Mouse (Mus musculus): ENCODE measurements around the gene Meaf6. TPM values are rescaled to one million over a fixed set of nuclear protein-coding genes. Genes with fewer than 3 reads are reported as not detected.
A peak's percentile ranks its signal among the peaks of the same experiment; 100 is the strongest.

Meaf6 gene
- polyA plus RNA-seq, 1 experiment, result 17.5 TPM

- H3K4me1 ChIP-seq (ENCODE audit: control insufficient read depth, insufficient read depth, low read length), result peaks cover 26% of the 10 kb centered on the region
These were observed 30.1 kb downstream of the Meaf6 start for GRCm38 (mm10) chr4:125115081-125115480.

GRCm38 (mm10) chr4:125115710-125116089 is 30.8 kb downstream of the Meaf6 start:
- H3K27me3 ChIP-seq (replicated peaks; ENCODE audit: control insufficient read depth, insufficient read depth, low read length), result no peaks in the 10 kb centered on the region
- peaks cover 26% of the 10 kb centered on the region for H3K4me1 ChIP-seq (ENCODE audit: control insufficient read depth, insufficient read depth, low read length)
- H3K4me3 ChIP-seq (ENCODE audit: insufficient read depth, low read depth, low read length), result no peak overlapping the region
- H3K27ac ChIP-seq (ENCODE audit: insufficient read depth, low read depth, low read length), result peak overlapping the region; percentile 92
- WGBS, result 33% methylated on average over 6 of the region's 6 CpGs
- TF ChIP-seq CTCF (conservative IDR thresholded peaks at IDR 0.05; ENCODE audit: insufficient read depth, insufficient read length, low read depth, low read length) (no peak), POLR2A (IDR thresholded peaks at IDR 0.05; ENCODE audit: low read depth, low read length) (no peak)
- H3K36me3 ChIP-seq (ENCODE audit: control insufficient read depth, insufficient read depth, low read length), result no peaks in the 10 kb centered on the region
- DNase-seq, result peak; percentile 91

More at GRCm38 (mm10) chr4:125115081-125115480, 30.1 kb downstream of the Meaf6 start:
- no peaks in the 10 kb centered on the region for H3K36me3 ChIP-seq (ENCODE audit: control insufficient read depth, insufficient read depth, low read length)
- H3K4me3 ChIP-seq (ENCODE audit: insufficient read depth, low read depth, low read length), result no peak overlapping the region
- WGBS, result 65% methylated on average over 4 of the region's 4 CpGs
- peak overlapping the region; percentile 32 for H3K27ac ChIP-seq (ENCODE audit: insufficient read depth, low read depth, low read length)
- DNase-seq, result no peak
- H3K27me3 ChIP-seq (replicated peaks; ENCODE audit: control insufficient read depth, insufficient read depth, low read length), result no peaks in the 10 kb centered on the region
- TF ChIP-seq CTCF (conservative IDR thresholded peaks at IDR 0.05; ENCODE audit: insufficient read depth, insufficient read length, low read depth, low read length) (no peak), POLR2A (IDR thresholded peaks at IDR 0.05; ENCODE audit: low read depth, low read length) (no peak)

DNA sequence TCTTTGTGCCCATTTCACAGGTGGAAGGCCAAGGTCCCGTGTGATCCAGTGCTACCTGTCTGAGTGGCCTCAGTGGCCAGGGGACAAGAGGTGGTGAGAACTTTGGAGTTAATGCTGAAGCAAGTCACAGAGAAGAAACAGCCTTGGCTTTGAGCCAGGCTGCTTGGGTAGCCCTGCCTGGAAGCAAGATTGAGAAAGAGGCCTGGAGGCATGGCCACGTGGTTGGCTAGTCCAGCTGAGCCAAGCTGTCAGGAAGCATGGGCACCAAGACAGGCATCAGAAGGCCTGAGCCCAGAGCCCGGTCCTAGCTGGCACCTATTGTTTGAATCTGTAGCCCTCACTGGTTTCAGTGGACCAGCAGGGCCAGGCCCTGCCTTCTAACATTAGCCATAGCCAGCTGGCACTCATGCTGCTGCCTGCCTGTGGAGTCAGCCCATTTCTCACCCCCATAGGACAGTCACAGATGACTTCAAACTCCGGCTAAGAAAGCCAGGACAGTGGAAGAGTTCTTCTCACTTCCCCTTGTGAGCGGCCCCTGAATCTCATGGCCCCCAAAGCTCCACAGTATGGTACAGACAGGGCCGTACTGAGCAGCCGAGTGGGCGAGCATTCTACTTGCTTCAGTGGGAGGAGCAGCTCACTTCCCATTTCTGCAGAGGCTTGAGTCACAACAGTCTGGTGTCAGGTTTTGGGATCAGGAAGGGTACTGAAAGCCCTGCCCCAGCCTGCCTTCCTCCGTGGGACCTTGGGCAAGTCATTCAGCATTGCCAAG is 31.3 kb downstream of the Meaf6 start:
- TF ChIP-seq POLR2A (IDR thresholded peaks at IDR 0.05; ENCODE audit: low read depth, low read length), result no peak
- peak; percentile 91 for DNase-seq
- Histone ChIP-seq H3K27me3 (replicated peaks; ENCODE audit: control insufficient read depth, insufficient read depth, low read length) (no peaks in the 10 kb centered on the region), H3K27ac (ENCODE audit: insufficient read depth, low read depth, low read length) (peak overlapping the region; percentile 92), H3K4me1 (ENCODE audit: control insufficient read depth, insufficient read depth, low read length) (peaks cover 26% of the 10 kb centered on the region), H3K4me3 (ENCODE audit: insufficient read depth, low read depth, low read length) (no peak overlapping the region), H3K36me3 (ENCODE audit: control insufficient read depth, insufficient read depth, low read length) (no peaks in the 10 kb centered on the region)
- 49% methylated on average over 9 of the region's 9 CpGs for WGBS

DNA sequence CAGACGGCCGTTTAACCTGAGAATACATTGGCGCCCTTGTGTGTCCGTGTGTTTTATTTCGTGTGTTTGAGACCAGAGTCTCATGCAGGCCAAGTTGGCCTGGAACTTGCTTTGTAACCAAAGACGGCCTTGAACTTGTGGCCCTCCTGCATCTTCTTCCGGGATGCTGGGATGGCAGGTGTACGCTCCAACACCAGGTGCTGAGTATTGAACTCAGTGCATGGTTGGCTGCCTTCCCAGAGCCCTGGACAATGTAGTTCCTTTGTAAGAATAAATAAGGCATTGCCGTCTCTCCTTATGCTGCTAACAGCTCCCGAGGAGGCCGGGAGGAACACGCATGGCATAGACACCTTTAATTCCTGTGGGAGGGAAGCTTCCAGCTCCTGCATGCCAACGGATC is 32.0 kb downstream of the Meaf6 start:
- Histone ChIP-seq H3K4me1 (ENCODE audit: control insufficient read depth, insufficient read depth, low read length) (peaks cover 28% of the 10 kb centered on the region), H3K27ac (ENCODE audit: insufficient read depth, low read depth, low read length) (peak overlapping the region; percentile 92; the same call in 1 of the 2 replicates), H3K4me3 (ENCODE audit: insufficient read depth, low read depth, low read length) (no peak overlapping the region), H3K36me3 (ENCODE audit: control insufficient read depth, insufficient read depth, low read length) (no peaks in the 10 kb centered on the region), H3K27me3 (replicated peaks; ENCODE audit: control insufficient read depth, insufficient read depth, low read length) (no peaks in the 10 kb centered on the region)
- 54% methylated on average over 13 of the region's 13 CpGs for WGBS
- DNase-seq, result no peak
- no peak for TF ChIP-seq CTCF (conservative IDR thresholded peaks at IDR 0.05; ENCODE audit: insufficient read depth, insufficient read length, low read depth, low read length)
- no peak for TF ChIP-seq POLR2A (IDR thresholded peaks at IDR 0.05; ENCODE audit: low read depth, low read length)

DNA sequence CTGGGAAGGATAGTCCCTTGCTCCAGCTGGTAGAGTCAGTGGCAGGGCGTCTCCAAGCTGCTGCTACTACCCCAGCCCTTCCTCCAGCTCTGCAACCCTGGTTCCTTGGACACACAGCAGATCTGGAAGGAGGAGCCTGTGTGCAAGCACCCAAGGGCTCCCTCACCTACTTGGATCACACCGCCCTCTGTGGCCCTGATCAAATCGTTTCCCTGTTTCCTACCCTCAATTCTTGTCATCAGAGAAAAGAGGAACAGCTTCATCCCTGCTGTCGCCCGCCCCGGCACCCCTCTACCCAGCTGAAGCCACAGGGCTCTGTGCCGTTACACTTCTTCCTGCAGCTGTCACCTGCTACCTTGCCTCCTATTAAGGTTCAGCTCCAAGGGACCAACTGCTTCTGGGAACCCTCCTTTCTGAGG is 33.0 kb downstream of the Meaf6 start:
- 81% methylated on average over 7 of the region's 7 CpGs for WGBS
- no peak for TF ChIP-seq POLR2A (IDR thresholded peaks at IDR 0.05; ENCODE audit: low read depth, low read length)
- no peak for TF ChIP-seq CTCF (conservative IDR thresholded peaks at IDR 0.05; ENCODE audit: insufficient read depth, insufficient read length, low read depth, low read length)
- no peak for DNase-seq
- Histone ChIP-seq H3K36me3 (ENCODE audit: control insufficient read depth, insufficient read depth, low read length) (no peaks in the 10 kb centered on the region), H3K4me1 (ENCODE audit: control insufficient read depth, insufficient read depth, low read length) (peaks cover 36% of the 10 kb centered on the region), H3K27ac (ENCODE audit: insufficient read depth, low read depth, low read length) (no peak overlapping the region), H3K4me3 (ENCODE audit: insufficient read depth, low read depth, low read length) (no peak overlapping the region), H3K27me3 (replicated peaks; ENCODE audit: control insufficient read depth, insufficient read depth, low read length) (no peaks in the 10 kb centered on the region)

DNA sequence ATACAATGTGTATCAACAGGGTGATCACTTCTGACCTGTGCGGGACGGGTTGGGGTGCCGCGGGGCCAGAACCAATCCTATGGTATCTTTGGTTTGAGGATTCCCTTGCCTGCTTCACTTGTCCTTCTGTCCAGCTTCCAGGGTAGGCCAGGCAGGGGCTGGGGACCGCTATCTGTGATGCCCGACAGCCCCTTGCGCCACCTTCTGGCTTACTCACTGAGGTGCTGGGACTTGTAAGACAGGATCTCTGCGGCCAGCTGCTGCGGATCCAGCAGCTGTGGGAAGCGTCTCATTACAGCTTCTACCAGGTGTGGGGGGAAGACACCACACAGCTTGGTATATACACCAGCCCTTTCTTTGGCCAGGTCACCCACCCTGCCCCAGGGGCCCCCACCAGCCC is 34.1 kb downstream of the Meaf6 start:
- DNase-seq, result no peak
- Histone ChIP-seq H3K4me1 (ENCODE audit: control insufficient read depth, insufficient read depth, low read length) (peaks cover 47% of the 10 kb centered on the region), H3K36me3 (ENCODE audit: control insufficient read depth, insufficient read depth, low read length) (no peaks in the 10 kb centered on the region), H3K4me3 (ENCODE audit: insufficient read depth, low read depth, low read length) (no peak overlapping the region), H3K27me3 (replicated peaks; ENCODE audit: control insufficient read depth, insufficient read depth, low read length) (no peaks in the 10 kb centered on the region), H3K27ac (ENCODE audit: insufficient read depth, low read depth, low read length) (no peak overlapping the region)
- 73% methylated on average over 10 of the region's 10 CpGs for WGBS
- TF ChIP-seq POLR2A (IDR thresholded peaks at IDR 0.05; ENCODE audit: low read depth, low read length), result no peak
- no peak for TF ChIP-seq CTCF (conservative IDR thresholded peaks at IDR 0.05; ENCODE audit: insufficient read depth, insufficient read length, low read depth, low read length)

DNA sequence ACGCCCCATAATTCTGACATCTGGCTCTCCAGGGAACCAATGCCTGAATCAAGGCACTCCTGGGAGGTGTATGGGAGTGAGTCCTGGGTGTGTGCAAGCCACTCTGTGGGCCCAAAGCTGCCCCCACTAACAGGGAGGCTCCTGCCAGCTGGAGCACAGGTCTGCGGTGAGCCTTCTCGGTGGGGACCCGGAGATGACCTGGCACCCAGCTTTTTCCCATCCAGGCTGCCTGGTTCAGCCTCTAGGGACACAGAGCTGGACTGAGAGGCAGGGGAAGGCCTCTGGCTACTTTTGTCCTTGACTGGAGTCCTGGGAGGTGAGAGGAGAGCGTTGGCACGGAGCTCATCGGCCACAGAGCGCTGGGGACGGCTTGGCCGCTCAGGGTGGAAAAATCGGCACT is 34.8 kb downstream of the Meaf6 start:
- no peak overlapping the region for H3K27ac ChIP-seq (ENCODE audit: insufficient read depth, low read depth, low read length)

More for the DNA sequence above, 34.8 kb downstream of the Meaf6 start:
- no peak for TF ChIP-seq CTCF (conservative IDR thresholded peaks at IDR 0.05; ENCODE audit: insufficient read depth, insufficient read length, low read depth, low read length)
- no peak for TF ChIP-seq POLR2A (IDR thresholded peaks at IDR 0.05; ENCODE audit: low read depth, low read length)
- no peak overlapping the region for H3K4me3 ChIP-seq (ENCODE audit: insufficient read depth, low read depth, low read length)
- WGBS, result 85% methylated on average over 11 of the region's 11 CpGs
- peaks cover 53% of the 10 kb centered on the region for H3K4me1 ChIP-seq (ENCODE audit: control insufficient read depth, insufficient read depth, low read length)
- DNase-seq, result no peak
- no peaks in the 10 kb centered on the region for H3K27me3 ChIP-seq (replicated peaks; ENCODE audit: control insufficient read depth, insufficient read depth, low read length)
- H3K36me3 ChIP-seq (ENCODE audit: control insufficient read depth, insufficient read depth, low read length), result no peaks in the 10 kb centered on the region
